Mouse (Mus musculus) olfactory bulb, adult 2 months (tissue): ENCODE measurements at regions not wholly inside any gene's neighbourhood (a gene's known extent, or its start where the extent isn't known, plus 50 kb on each side); places are given as distances from the start of the nearest gene placed in this dataset.

Source experiments
- CTCF ChIP-seq: fragments of 200-500 bp; IDR thresholded peaks from 2 replicates; pipeline ENCODE4 v1.5.1; 2012; ENCODE audit warnings: low read depth, mild to moderate bottlenecking, low read length, moderate library complexity; ENCODE audit not compliant: insufficient read depth
- POLR2A ChIP-seq: fragments of 200-500 bp; IDR thresholded peaks from 2 replicates; pipeline ENCODE4 v1.6.1; 2012; ENCODE audit warnings: mild to moderate bottlenecking, low read depth, low read length, moderate library complexity; ENCODE audit not compliant: insufficient read depth

GRCm38 (mm10) chr1:77947894-77948293, 249.0 kb downstream of the Pax3 start:
- TF ChIP-seq POLR2A (no peak), CTCF (no peak)
